Mouse (Mus musculus): ENCODE data around the gene Hnrnpul2. TPM values are rescaled to one million over a fixed set of nuclear protein-coding genes. Genes with fewer than 3 reads are reported as not detected.
"Not testable (repeated sequence)": the region's sequence is repeated elsewhere in the genome, so short reads cannot be mapped to it uniquely, and the experiment has no call there.

Hnrnpul2 gene
- total RNA-seq, 2 experiments from 2014 or later, result 52.3 to 72.8 TPM

DNA sequence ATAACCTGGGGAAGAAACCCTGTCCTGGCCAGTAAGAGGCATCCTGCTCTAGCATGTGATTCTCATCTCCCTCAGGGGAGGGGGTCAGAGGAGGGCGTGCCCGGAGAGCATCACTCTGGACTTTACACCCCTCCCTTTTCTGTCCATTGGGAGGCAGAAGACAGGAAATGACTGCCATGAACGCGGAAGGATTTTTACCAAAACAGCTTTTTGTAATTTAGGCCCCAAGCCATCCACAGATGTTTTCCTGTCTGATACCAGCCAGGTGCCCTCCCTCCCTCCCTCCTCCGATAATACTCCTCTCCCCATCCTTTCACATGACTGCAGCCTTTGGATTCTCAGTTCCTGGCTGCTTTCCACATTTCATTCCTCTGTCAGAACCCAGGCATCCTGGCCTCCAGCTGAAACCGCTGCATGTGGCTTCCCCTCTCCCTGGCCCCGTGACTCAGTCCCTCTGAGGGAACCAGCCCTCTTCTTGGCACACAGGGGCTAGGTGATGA, 30.6 kb downstream of the Hnrnpul2 start, which contains the start of gene Lrrn4cl:
Gene Lrrn4cl (plus strand): TSS at position 367 of the 500 bp plus-strand sequence.
- no peak for ATAC-seq (ENCODE audit: poor library complexity, severe bottlenecking)

DNA sequence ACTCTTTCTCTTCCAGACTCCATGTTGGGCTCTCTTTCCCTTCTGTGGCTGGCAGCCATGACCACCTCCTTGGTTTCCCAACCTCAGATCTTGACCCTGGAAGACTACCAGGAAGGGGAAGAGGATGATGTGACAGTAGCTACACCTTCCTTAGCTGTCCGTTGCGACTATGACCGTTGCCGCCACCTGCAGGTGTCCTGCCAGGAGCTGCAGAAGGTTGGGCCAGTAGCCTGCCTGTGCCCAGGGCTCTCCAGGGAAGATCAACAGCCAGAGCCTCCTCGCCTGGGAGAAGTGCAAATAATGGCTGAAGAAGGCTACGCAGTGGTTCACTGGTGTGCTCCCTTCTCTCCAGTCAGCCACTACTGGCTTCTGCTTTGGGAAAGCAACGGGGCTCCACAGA, 31.8 kb downstream of the Hnrnpul2 start:
- ATAC-seq (ENCODE audit: poor library complexity, severe bottlenecking), result no peak

DNA sequence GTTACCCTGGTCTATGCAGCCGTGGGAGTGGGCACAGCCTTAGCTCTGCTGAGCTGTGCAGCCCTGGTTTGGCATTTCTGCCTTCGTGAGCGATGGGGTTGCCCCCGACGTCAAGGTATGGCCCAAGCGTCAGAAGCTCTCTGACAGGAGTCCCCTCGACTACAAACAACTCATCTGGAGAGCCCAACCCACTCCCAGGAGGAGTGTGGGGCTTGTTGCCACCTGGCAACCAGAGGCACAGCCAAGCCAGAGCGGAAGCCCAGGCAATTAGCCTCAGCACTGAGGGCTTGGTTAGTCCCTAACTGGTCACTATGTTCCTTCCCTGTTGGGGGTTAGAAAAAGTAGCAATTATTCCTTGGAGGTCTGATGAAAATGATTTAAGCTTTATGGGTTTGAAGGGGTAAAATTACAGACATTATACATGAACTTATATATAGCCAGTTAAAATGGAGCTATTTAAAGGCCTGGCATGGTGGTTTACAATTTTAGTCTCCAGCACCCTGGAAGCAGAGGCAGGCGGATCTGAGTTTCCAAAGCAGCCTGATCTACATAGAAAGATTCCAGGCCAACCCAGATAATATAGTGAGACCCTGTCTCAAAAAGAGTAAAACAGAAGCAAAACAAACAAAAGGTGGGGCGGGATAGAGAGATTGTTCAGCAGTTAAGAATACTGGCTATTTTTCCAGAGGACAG, 32.6 kb downstream of the Hnrnpul2 start:
- no peak for ATAC-seq (ENCODE audit: poor library complexity, severe bottlenecking)

DNA sequence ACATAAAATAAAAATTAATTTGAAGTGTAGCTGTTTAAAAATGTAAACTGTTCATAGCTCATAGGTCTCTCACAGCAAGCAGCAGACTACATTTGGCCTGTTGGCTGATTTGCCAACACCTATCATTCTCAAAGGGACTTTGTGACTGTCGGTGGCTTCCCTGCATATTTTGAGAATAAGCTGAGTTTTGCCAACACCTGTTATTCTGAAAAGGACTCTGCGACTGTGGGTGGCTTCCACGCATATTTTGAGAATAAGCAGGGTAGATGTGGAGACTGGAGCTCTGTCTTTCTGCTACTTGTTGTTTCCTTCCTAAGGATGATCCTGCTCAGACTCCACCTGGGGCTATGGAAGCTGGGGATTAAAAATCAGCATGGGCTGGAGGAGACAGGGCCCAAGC, 33.3 kb downstream of the Hnrnpul2 start:
- ATAC-seq (ENCODE audit: poor library complexity, severe bottlenecking), result no peak

DNA sequence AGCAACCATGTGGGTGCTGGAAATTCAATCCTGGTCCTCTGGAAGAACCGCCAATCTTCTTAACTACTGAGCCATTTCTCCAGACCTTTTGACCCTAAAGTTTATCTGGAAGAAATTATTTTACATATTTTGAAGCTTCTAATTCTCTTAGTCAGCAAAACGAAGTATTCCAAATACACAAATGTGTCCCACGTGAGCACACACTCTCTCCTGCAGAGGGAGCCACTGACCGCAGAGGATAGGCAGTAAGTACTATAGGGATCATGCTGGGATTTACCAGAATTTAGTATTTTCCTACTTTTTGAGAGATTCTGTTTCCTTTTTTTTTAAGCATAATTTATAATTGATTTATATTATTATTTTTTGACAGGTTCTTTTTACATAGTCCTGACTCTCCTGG, 37.9 kb downstream of the Hnrnpul2 start:
- peak; percentile 52; the same call in 1 of the 2 replicates for ATAC-seq (ENCODE audit: poor library complexity, severe bottlenecking)

DNA sequence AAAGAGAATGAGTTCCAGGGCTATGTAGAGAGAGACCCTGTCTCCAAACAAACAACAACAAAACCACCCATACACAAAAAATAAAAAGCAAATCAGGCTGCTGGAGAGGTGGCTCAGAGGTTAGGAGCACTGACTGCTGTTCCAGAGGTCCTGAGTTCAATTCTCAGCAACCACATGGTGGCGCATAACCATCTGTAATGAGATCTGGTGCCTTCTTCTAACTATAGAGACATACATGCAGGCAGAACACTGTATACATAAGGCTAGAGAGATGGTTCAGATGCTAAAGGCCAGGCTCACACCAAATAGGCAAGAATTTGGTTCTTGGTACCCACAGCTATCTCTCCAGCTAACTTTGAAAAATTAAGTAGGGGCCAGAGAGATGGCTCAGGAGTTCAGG, 39.2 kb downstream of the Hnrnpul2 start:
- no peak for ATAC-seq (ENCODE audit: poor library complexity, severe bottlenecking)

DNA sequence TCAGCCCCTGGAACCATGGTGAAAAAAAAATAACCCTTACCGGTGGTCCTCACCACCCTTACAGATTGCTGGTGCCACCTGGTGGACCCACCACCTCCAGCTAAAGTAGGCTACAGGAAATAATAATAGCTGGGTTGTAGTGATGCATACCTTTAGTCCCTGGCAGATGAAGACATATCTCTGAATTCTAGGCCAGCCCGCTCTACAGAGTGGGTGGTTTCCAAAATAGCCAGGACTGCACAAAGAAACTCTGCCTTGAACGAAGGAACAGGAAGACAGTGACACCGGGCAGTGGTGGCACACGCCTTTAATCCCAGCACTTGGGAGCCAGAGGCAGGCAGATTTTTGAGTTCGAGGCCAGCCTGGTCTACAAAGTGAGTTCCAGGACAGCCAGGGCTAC, 44.5 kb downstream of the Hnrnpul2 start:
- no peak for ATAC-seq (ENCODE audit: poor library complexity, severe bottlenecking)

DNA sequence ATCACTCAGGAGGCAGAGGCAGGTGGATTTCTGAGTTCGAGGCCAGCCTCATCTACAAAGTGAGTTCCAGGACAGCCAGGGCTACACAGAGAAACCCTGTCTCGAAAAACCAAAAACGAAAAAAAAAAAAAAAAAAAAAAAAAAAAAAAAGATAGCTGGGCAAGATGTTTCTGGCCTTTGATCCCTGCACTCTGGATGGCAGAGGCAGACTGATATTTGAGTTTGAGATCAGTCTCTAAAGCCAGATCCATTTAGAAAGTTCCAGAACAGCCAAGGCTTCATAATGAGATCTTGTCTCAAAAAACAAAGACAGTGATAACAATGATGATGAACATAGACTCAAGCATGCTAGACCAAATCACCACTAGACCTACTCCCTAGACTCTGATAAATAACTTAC, 50.6 kb downstream of the Hnrnpul2 start:
- ATAC-seq (ENCODE audit: poor library complexity, severe bottlenecking), result not testable (repeated sequence)

DNA sequence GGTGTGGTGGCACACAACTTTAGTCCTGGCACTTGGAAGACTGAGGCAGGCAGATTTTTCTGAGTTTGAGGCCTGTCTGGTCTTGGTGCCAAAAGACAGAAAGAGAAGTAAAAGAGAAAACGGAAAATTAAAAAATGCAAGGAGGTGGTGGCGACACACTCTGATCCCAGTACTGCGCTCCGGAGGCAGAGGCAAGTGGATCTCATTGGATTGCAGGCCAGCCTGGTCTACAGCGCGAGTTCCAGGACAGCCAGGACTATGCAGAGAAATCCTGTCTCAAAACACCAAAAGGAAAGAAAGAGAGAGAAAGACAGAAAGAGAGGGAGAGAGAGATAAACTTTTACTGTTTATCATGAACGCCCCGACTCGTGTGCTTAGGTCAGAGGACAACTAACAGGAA, 51.0 kb downstream of the Hnrnpul2 start:
- ATAC-seq (ENCODE audit: poor library complexity, severe bottlenecking), result no peak; the same call in 1 of the 2 replicates

DNA sequence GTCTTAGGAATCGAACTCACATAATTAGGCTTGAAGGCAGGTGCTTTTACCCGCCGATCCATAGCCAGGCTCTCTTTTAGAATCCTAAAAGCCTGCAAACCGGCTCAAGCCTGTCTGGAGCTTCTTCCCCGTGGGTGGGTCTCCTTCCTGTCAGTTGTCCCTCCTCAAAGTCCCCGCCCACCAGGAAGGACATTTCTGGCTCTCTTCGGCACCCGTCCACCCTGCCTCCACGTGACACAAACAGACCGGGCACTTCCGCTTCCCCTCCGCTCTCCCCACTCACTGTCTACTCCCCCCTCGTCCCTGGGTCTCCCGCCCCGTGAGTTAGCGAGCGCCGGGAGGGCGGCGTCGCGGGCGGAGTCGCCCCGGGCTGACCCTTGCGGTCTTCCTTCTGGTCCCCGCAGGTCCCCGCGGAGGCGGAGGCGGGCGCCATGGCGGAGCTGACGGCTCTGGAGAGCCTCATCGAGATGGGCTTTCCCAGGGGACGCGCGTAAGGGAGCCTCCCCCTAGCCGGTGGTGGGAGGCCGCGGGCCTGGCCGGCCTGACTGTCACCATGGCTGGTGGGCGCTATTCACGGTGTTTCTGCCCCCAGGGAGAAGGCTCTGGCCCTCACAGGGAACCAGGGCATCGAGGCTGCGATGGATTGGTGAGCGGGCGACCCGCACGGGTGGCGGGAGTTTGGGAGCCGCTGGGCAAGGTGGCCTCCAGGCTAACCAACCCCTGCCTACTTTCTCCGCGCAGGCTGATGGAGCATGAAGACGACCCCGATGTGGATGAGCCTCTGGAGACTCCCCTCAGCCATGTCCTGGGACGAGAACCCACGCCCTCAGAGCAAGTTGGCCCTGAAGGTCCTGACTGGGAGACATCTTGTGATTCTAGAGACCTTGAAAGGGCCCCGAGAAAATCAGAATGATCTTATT, 51.7 kb downstream of the Hnrnpul2 start, which contains the start of gene Ubxn1:
Gene Ubxn1 (plus strand): TSS at position 230 of the 920 bp plus-strand sequence.
- ATAC-seq (ENCODE audit: poor library complexity, severe bottlenecking), result peak; percentile 100

DNA sequence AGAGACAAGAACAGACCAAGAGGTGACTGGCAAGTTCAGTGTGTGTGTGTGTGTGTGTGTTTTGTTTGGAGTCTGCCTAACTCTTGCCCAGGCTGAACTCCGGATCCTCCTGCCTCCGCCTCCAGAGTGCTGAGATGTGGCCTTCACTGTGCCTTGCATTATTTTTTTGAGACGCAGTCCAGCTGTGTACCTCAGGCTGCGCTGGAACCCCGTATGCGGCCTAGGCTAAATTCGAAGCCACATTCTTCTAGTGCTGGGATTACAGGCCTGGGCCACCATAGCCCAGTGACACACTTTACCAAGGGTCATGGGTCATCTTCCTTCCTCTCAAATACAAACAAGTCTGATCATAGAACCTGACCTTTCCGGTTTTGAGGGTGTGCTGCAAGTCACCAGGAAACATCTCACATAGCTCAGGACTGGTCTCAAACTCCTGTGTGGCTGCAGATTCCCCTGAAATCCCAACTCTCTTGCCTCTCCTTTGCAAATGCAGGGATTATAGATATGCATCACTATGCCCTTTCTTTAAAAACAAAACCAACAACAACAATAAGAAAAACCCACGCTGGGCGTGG, 52.5 kb downstream of the Hnrnpul2 start:
- ATAC-seq (ENCODE audit: poor library complexity, severe bottlenecking), result no peak

DNA sequence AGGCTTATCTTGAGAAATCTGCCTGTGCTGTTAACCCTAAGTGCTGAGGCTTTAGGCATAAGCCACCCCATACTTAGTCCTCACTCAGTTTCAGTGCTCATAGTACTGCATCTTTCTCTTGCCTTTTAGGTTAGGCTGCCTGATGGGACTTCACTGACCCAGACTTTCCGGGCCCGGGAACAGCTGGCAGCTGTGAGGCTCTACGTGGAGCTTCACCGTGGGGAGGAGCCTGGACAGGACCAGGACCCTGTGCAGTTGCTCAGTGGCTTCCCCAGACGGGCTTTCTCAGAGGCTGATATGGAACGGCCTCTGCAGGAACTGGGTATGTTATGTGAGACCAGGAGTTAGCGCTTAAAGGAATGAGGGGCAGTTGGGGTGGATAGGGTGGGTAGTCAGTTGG, 55.2 kb downstream of the Hnrnpul2 start:
- no peak for ATAC-seq (ENCODE audit: poor library complexity, severe bottlenecking)

DNA sequence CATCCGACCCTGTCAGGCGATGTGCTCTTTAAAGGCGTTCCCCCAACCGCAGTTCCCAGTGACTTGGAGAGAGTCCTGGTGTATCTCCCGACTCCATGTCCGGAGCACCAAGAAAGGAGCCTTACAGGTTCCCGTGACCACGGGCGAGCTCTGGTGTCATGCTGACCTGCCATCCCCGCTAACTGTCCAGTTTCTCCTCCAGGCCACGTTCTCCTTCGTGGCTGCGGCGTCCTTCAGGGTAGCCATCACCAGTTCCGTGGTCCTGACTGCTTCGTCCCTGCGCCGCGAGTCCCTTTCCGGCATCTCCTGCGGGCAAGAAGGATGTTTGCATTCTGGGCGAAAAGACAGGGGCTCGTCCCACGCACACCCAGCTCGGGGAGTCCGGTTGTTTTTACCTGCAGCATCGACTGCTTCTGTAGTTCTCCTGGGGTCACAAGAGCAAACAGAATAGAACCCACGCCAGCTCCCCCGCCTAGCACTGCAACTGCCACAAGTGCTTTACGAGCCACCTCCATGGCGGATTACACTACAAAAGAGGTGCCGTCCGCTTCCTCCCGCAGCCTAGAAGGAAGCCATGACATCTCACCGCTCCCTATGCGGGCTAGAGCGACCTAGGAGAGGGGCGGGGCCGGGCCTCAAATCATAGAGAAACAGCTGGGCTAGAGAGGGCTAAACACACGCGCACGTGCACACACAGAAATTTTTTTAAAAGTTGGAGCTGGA, 60.7 kb downstream of the Hnrnpul2 start, which contains the start of gene Uqcc3:
Gene Uqcc3 (minus strand): TSS at position 613 of the 723 bp plus-strand sequence.
- ATAC-seq (ENCODE audit: poor library complexity, severe bottlenecking), result peak; percentile 99

DNA sequence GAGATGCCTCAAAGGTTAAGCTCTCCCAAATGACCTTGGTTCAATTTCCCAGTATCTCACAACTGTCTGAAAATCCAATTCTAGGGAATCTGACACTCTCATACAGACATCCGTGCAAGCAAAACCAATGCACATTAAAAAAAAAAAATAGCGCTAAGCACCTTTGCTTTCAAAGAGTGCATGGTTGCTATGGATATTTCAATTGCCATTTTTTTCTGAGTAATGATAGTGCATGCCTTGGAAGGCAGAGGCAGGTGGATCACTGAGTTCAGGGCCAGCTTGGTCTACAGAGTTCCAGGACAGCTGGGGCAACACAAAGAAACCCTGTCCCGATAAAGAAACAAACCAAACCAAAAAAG, 61.2 kb downstream of the Hnrnpul2 start:
- ATAC-seq (ENCODE audit: poor library complexity, severe bottlenecking), result no peak

DNA sequence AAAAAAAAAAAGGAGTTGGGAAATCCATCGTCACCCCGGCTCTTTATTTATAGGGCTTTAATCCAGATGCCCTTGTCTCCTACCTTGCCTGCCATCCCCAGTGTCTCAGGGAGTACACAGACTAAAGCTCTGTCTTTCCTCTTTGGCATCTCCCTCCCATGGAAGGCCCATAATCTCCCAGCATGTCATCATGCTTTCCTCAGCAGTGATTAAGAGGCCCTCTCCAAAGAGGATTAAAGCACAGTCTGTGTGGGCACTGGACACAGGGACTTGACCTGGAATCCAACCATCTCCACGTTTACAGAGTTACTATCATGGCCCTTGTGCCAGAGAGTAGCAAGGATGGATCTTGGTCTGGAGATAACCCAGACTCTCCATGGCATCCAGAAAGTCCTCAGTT, 63.8 kb downstream of the Hnrnpul2 start, which contains the start of the genes Lbhd1 and Gm49403:
Gene Lbhd1 (plus strand): TSS at position 117 of the 400 bp plus-strand sequence.
Gene Gm49403 (plus strand): TSS at position 315 of the 400 bp plus-strand sequence.
- no peak for ATAC-seq (ENCODE audit: poor library complexity, severe bottlenecking)

Other genes with a start within 250 kb of the Hnrnpul2 start
Only the 30 nearest of the 33 such genes appear.
- gene Chrm1, start 156.2 kb upstream of the Hnrnpul2 start, total RNA-seq (2015), result 0.16 and 0.25 TPM in 2 replicates
- 0.04 TPM in 2 replicates for gene Chrm1, start 156.2 kb upstream of the Hnrnpul2 start, total RNA-seq (2017)
- 26.3 and 32.6 TPM in 2 replicates for gene Slc3a2, start 96.6 kb upstream of the Hnrnpul2 start, total RNA-seq (2015)
- gene Slc3a2, start 96.6 kb upstream of the Hnrnpul2 start, total RNA-seq (2017), result 31.6 and 34.1 TPM in 2 replicates
- gene Wdr74, start 84.2 kb upstream of the Hnrnpul2 start, total RNA-seq (2015), result 30.3 and 37.1 TPM in 2 replicates
- 38.2 and 38.5 TPM in 2 replicates for gene Wdr74, start 84.2 kb upstream of the Hnrnpul2 start, total RNA-seq (2017)
- 0.83 TPM in 1 of 2 replicates, not detected in the other for gene 1700092M07Rik, start 79.3 kb upstream of the Hnrnpul2 start, total RNA-seq (2015)
- gene 1700092M07Rik, start 79.3 kb upstream of the Hnrnpul2 start, total RNA-seq (2017), result 1.3 TPM in 1 of 2 replicates, not detected in the other
- gene Stx5a, start 78.6 kb upstream of the Hnrnpul2 start, total RNA-seq (2015), result 40.9 and 55.3 TPM in 2 replicates
- 40.8 and 65.6 TPM in 2 replicates for gene Stx5a, start 78.6 kb upstream of the Hnrnpul2 start, total RNA-seq (2017)
- gene Nxf1, start 62.9 kb upstream of the Hnrnpul2 start, total RNA-seq (2015), result 257 and 292 TPM in 2 replicates
- 69.7 and 76.0 TPM in 2 replicates for gene Nxf1, start 62.9 kb upstream of the Hnrnpul2 start, total RNA-seq (2017)
- 28.1 and 36.6 TPM in 2 replicates for gene Tmem223, start 49.0 kb upstream of the Hnrnpul2 start, total RNA-seq (2015)
- 11.6 and 12.0 TPM in 2 replicates for gene Tmem223, start 49.0 kb upstream of the Hnrnpul2 start, total RNA-seq (2017)
- 172 and 177 TPM in 2 replicates for gene Tmem179b, start 45.5 kb upstream of the Hnrnpul2 start, total RNA-seq (2015)
- 98.4 and 108 TPM in 2 replicates for gene Tmem179b, start 45.5 kb upstream of the Hnrnpul2 start, total RNA-seq (2017)
- gene Taf6l, start 33.6 kb upstream of the Hnrnpul2 start, total RNA-seq (2015), result 5.1 and 6.2 TPM in 2 replicates
- 8.9 and 9.8 TPM in 2 replicates for gene Taf6l, start 33.6 kb upstream of the Hnrnpul2 start, total RNA-seq (2017)
- 124 and 125 TPM in 2 replicates for gene Polr2g, start 21.4 kb upstream of the Hnrnpul2 start, total RNA-seq (2015)
- gene Polr2g, start 21.4 kb upstream of the Hnrnpul2 start, total RNA-seq (2017), result 54.1 and 58.2 TPM in 2 replicates
- 0.62 and 2.3 TPM in 2 replicates for gene Zbtb3, start 17.5 kb upstream of the Hnrnpul2 start, total RNA-seq (2015)
- 1.8 and 2.5 TPM in 2 replicates for gene Zbtb3, start 17.5 kb upstream of the Hnrnpul2 start, total RNA-seq (2017)
- 28.6 and 31.0 TPM in 2 replicates for gene Ttc9c, start 677 bp upstream of the Hnrnpul2 start, total RNA-seq (2015)
- 53.6 and 63.7 TPM in 2 replicates for gene Ttc9c, start 677 bp upstream of the Hnrnpul2 start, total RNA-seq (2017)
- not detected in 2 replicates for gene AC129217.1, start 9.8 kb downstream of the Hnrnpul2 start, total RNA-seq (2015)
- 1.8 and 5.9 TPM in 2 replicates for gene AC129217.1, start 9.8 kb downstream of the Hnrnpul2 start, total RNA-seq (2017)
- 84.8 and 97.8 TPM in 2 replicates for gene Bscl2, start 17.5 kb downstream of the Hnrnpul2 start, total RNA-seq (2015)
- 48.1 and 49.6 TPM in 2 replicates for gene Bscl2, start 17.5 kb downstream of the Hnrnpul2 start, total RNA-seq (2017)
- 0.16 TPM in 1 of 2 replicates, not detected in the other for gene Gng3, start 19.2 kb downstream of the Hnrnpul2 start, total RNA-seq (2015)
- not detected in 2 replicates for gene Gng3, start 19.2 kb downstream of the Hnrnpul2 start, total RNA-seq (2017)
- gene Lrrn4cl, start 30.8 kb downstream of the Hnrnpul2 start, total RNA-seq (2015), result 0.16 and 0.55 TPM in 2 replicates
- 0.12 TPM in 1 of 2 replicates, not detected in the other for gene Lrrn4cl, start 30.8 kb downstream of the Hnrnpul2 start, total RNA-seq (2017)
- 63.2 and 66.8 TPM in 2 replicates for gene Ubxn1, start 51.5 kb downstream of the Hnrnpul2 start, total RNA-seq (2015)
- 149 and 168 TPM in 2 replicates for gene Ubxn1, start 51.5 kb downstream of the Hnrnpul2 start, total RNA-seq (2017)
- 39.9 and 41.9 TPM in 2 replicates for gene Uqcc3, start 60.9 kb downstream of the Hnrnpul2 start, total RNA-seq (2015)
- gene Uqcc3, start 60.9 kb downstream of the Hnrnpul2 start, total RNA-seq (2017), result 58.1 and 75.6 TPM in 2 replicates
- gene Lbhd1, start 63.7 kb downstream of the Hnrnpul2 start, total RNA-seq (2015), result 29.0 and 50.8 TPM in 2 replicates
- 5.2 and 7.5 TPM in 2 replicates for gene Lbhd1, start 63.7 kb downstream of the Hnrnpul2 start, total RNA-seq (2017)
- gene Gm49403, start 63.9 kb downstream of the Hnrnpul2 start, total RNA-seq (2015), result not detected in 2 replicates
- not detected in 2 replicates for gene Gm49403, start 63.9 kb downstream of the Hnrnpul2 start, total RNA-seq (2017)
- gene 1810009A15Rik, start 68.8 kb downstream of the Hnrnpul2 start, total RNA-seq (2015), result 43.9 and 64.0 TPM in 2 replicates
- gene 1810009A15Rik, start 68.8 kb downstream of the Hnrnpul2 start, total RNA-seq (2017), result 61.2 and 66.3 TPM in 2 replicates
- 0.27 TPM in 1 of 2 replicates, not detected in the other for gene Gm49416, start 68.9 kb downstream of the Hnrnpul2 start, total RNA-seq (2015)
- 0.85 TPM in 1 of 2 replicates, not detected in the other for gene Gm49416, start 68.9 kb downstream of the Hnrnpul2 start, total RNA-seq (2017)
- 9.1 and 9.3 TPM in 2 replicates for gene Ints5, start 73.0 kb downstream of the Hnrnpul2 start, total RNA-seq (2015)
- 10.2 and 11.3 TPM in 2 replicates for gene Ints5, start 73.0 kb downstream of the Hnrnpul2 start, total RNA-seq (2017)
- gene Ganab, start 78.1 kb downstream of the Hnrnpul2 start, total RNA-seq (2015), result 69.0 and 71.3 TPM in 2 replicates
- gene Ganab, start 78.1 kb downstream of the Hnrnpul2 start, total RNA-seq (2017), result 51.7 and 58.4 TPM in 2 replicates
- gene B3gat3, start 100.4 kb downstream of the Hnrnpul2 start, total RNA-seq (2015), result 19.5 and 23.3 TPM in 2 replicates
- 28.9 and 29.8 TPM in 2 replicates for gene B3gat3, start 100.4 kb downstream of the Hnrnpul2 start, total RNA-seq (2017)
- gene Rom1, start 109.3 kb downstream of the Hnrnpul2 start, total RNA-seq (2015), result 1.4 and 1.8 TPM in 2 replicates
- gene Rom1, start 109.3 kb downstream of the Hnrnpul2 start, total RNA-seq (2017), result 0.81 and 3.2 TPM in 2 replicates
- gene Eml3, start 109.5 kb downstream of the Hnrnpul2 start, total RNA-seq (2015), result 17.1 and 18.0 TPM in 2 replicates
- gene Eml3, start 109.5 kb downstream of the Hnrnpul2 start, total RNA-seq (2017), result 29.3 and 32.0 TPM in 2 replicates
- gene Mta2, start 121.9 kb downstream of the Hnrnpul2 start, total RNA-seq (2015), result 47.3 and 53.3 TPM in 2 replicates
- 98.8 and 106 TPM in 2 replicates for gene Mta2, start 121.9 kb downstream of the Hnrnpul2 start, total RNA-seq (2017)
- 1.7 and 2.9 TPM in 2 replicates for gene Tut1, start 133.8 kb downstream of the Hnrnpul2 start, total RNA-seq (2015)
- 8.8 and 9.9 TPM in 2 replicates for gene Tut1, start 133.8 kb downstream of the Hnrnpul2 start, total RNA-seq (2017)
- gene Eef1g, start 147.0 kb downstream of the Hnrnpul2 start, total RNA-seq (2015), result 319 and 343 TPM in 2 replicates
- 206 and 209 TPM in 2 replicates for gene Eef1g, start 147.0 kb downstream of the Hnrnpul2 start, total RNA-seq (2017)